Mouse (Mus musculus) liver, adult 2 months (tissue): ENCODE data around the gene Dnaja2.

Experiments
- CTCF ChIP-seq: fragments of 200-500 bp; IDR thresholded peaks from 2 replicates; pipeline ENCODE4 v1.5.1; 2011; ENCODE audit warnings: low read depth, low read length, control low read depth
- POLR2A ChIP-seq: fragments of 200-500 bp; IDR thresholded peaks from 2 replicates; pipeline ENCODE4 v1.6.1; 2011; ENCODE audit warnings: low read length, control low read depth; ENCODE audit not compliant: insufficient read depth; ENCODE audit errors: extremely low read depth

DNA sequence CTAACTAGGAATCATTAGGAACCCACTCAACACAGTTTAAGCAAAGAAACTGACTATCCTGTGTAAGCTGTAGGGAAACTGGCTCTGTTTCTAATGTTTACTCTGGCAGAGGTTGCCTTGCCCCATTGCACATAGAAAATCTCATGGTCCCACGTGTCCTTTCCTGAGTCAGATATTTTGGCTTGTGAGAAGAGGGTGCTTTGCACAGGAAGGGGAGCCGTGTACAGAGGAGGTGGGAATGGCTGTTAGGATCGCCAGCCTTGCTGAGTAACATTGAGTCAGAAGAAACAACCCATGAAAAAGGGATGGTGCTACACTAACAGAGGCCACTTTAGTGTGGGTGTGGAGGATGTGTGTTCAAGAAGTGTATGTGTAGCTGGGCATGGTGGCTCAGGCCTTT lies 26.2 kb downstream of the Dnaja2 start:
- TF ChIP-seq CTCF (no peak), POLR2A (no peak)
